16 mouse cellular contexts compared by ENCODE assay signal in genomic region chr4:13266419-13266818, GRCm38 (mm10).
A peak's percentile ranks its signal among the peaks of the same experiment; 100 is the strongest.
DNase-seq lines count a peak whose midpoint lies in the region; ATAC-seq lines count a peak whose summit lies in the region.
"Had no signal": no experiment of that assay in that cellular context is flagged by ENCODE, and none has a peak within 500 bp of the region (broad histone marks: within the 10 kb centered on the region; RNA-seq: fewer than 3 reads in every experiment).

No protein-coding gene starts in this region.

- peaks cover 12% of the 10 kb centered on the region for H3K4me1 ChIP-seq in forebrain, embryonic 14.5 days (ENCODE audit: control insufficient read depth, insufficient read depth, low read length)
- H3K4me1 ChIP-seq in forebrain, embryonic 12.5 days: peaks cover 6% of the 10 kb centered on the region; the same call in 1 of the 2 replicates
- H3K4me1 ChIP-seq in heart, embryonic 16.5 days (ENCODE audit: control insufficient read depth, insufficient read depth, low read length): peaks cover 30% of the 10 kb centered on the region
- 0 out of 2 replicates have a peak, but pooled peaks cover 3% of the 10 kb centered on the region for H3K4me1 ChIP-seq in intestine, embryonic 15.5 days (replicated peaks)
- H3K4me1 ChIP-seq: hindbrain, embryonic 15.5 days; liver, embryonic 15.5 days had no signal

- no peak overlapping the region for H3K27ac ChIP-seq in forebrain, embryonic 14.5 days (ENCODE audit: low read depth, low read length)
- H3K27ac ChIP-seq in forebrain, embryonic 12.5 days: no peak overlapping the region
- peak overlapping the region; percentile 55 for H3K27ac ChIP-seq in heart, embryonic 16.5 days (ENCODE audit: low read length)
- no peak overlapping the region for H3K27ac ChIP-seq in intestine, embryonic 15.5 days
- H3K27ac ChIP-seq: hindbrain, embryonic 15.5 days; kidney, postnatal 0 days; limb, embryonic 13.5 days; liver, embryonic 15.5 days; macrophage; midbrain, embryonic 10.5 days; stomach, postnatal 0 days had no signal

- peak; percentile 49 for DNase-seq in forebrain, embryonic 14.5 days (ENCODE audit: low spot score)
- no peak for DNase-seq in heart, postnatal 4 days
- peak; percentile 54 for DNase-seq in brain, adult 2 months (ENCODE audit: low read depth, low spot score)
- DNase-seq in cerebellum, postnatal 14 days: peak; percentile 61 to 78
- DNase-seq in right cerebral cortex, postnatal 36 days (ENCODE audit: low spot score in 2 of 2): no peak
- DNase-seq: B cell, adult 2 months had no signal

- peak; percentile 40; the same call in 1 of the 2 replicates for ATAC-seq in forebrain, embryonic 14.5 days
- no peak for ATAC-seq in forebrain, embryonic 12.5 days (ENCODE audit: low FRiP score)
- ATAC-seq in heart, embryonic 16.5 days (replicated peaks; ENCODE audit: extremely low read depth, insufficient read depth, low FRiP score): no peak
- no peak for ATAC-seq in intestine, embryonic 15.5 days

- no peaks in the 10 kb centered on the region for H3K9me3 ChIP-seq in forebrain, embryonic 14.5 days (replicated peaks; ENCODE audit: control insufficient read depth, low read length)
- no peaks in the 10 kb centered on the region for H3K9me3 ChIP-seq in forebrain, embryonic 12.5 days
- no peaks in the 10 kb centered on the region for H3K9me3 ChIP-seq in heart, embryonic 16.5 days (replicated peaks; ENCODE audit: control insufficient read depth, low read length)
- no peaks in the 10 kb centered on the region for H3K9me3 ChIP-seq in intestine, embryonic 15.5 days
- H3K9me3 ChIP-seq: hindbrain, embryonic 15.5 days; limb, embryonic 13.5 days; liver, embryonic 15.5 days; midbrain, embryonic 10.5 days had no signal

- H3K27me3 ChIP-seq in forebrain, embryonic 14.5 days (replicated peaks; ENCODE audit: control insufficient read depth, insufficient read depth, low read length): no peaks in the 10 kb centered on the region
- no peaks in the 10 kb centered on the region for H3K27me3 ChIP-seq in forebrain, embryonic 12.5 days
- no peaks in the 10 kb centered on the region for H3K27me3 ChIP-seq in heart, embryonic 16.5 days (ENCODE audit: control insufficient read depth, insufficient read depth, low read length)
- no peaks in the 10 kb centered on the region for H3K27me3 ChIP-seq in intestine, embryonic 15.5 days (replicated peaks)
- H3K27me3 ChIP-seq: hindbrain, embryonic 15.5 days; limb, embryonic 13.5 days; liver, embryonic 15.5 days had no signal

- no peak overlapping the region for H3K4me3 ChIP-seq in forebrain, embryonic 14.5 days (ENCODE audit: low read depth, low read length)
- H3K4me3 ChIP-seq in forebrain, embryonic 12.5 days (replicated peaks): no peak overlapping the region
- no peak overlapping the region for H3K4me3 ChIP-seq in heart, embryonic 16.5 days (ENCODE audit: low read length)
- no peak overlapping the region for H3K4me3 ChIP-seq in intestine, embryonic 15.5 days (replicated peaks)
- H3K4me3 ChIP-seq: hindbrain, embryonic 15.5 days; limb, embryonic 13.5 days; liver, embryonic 15.5 days; midbrain, embryonic 10.5 days had no signal

- H3K36me3 ChIP-seq in forebrain, embryonic 14.5 days (ENCODE audit: control insufficient read depth, insufficient read depth, low read length): no peaks in the 10 kb centered on the region
- H3K36me3 ChIP-seq in forebrain, embryonic 12.5 days (replicated peaks): no peaks in the 10 kb centered on the region
- no peaks in the 10 kb centered on the region for H3K36me3 ChIP-seq in heart, embryonic 16.5 days (ENCODE audit: control insufficient read depth, insufficient read depth)
- H3K36me3 ChIP-seq in intestine, embryonic 15.5 days: no peaks in the 10 kb centered on the region
- H3K36me3 ChIP-seq: hindbrain, embryonic 15.5 days; limb, embryonic 13.5 days; liver, embryonic 15.5 days; midbrain, embryonic 10.5 days had no signal

- H3K9ac ChIP-seq in forebrain, embryonic 14.5 days (ENCODE audit: low read length): no peak overlapping the region
- H3K9ac ChIP-seq in forebrain, embryonic 12.5 days: no peak overlapping the region
- H3K9ac ChIP-seq in heart, embryonic 16.5 days (ENCODE audit: low read length): no peak overlapping the region
- H3K9ac ChIP-seq in intestine, embryonic 15.5 days: no peak overlapping the region
- H3K9ac ChIP-seq: hindbrain, embryonic 15.5 days; limb, embryonic 13.5 days; liver, embryonic 15.5 days had no signal

- H3K4me2 ChIP-seq in forebrain, embryonic 14.5 days (ENCODE audit: low read length): no peak overlapping the region
- no peak overlapping the region for H3K4me2 ChIP-seq in forebrain, embryonic 12.5 days
- no peak overlapping the region for H3K4me2 ChIP-seq in heart, embryonic 16.5 days (ENCODE audit: low read depth, low read length)
- no peak overlapping the region for H3K4me2 ChIP-seq in intestine, embryonic 15.5 days (replicated peaks)
- H3K4me2 ChIP-seq: hindbrain, embryonic 15.5 days; limb, embryonic 13.5 days; liver, embryonic 15.5 days had no signal

Comparison
In these comparisons a context has a peak if more than half of its experiments do, and no peak if none do; other contexts are left out.
1. DNase-seq: peak in forebrain, embryonic 14.5 days (single experiment), brain, adult 2 months (single experiment) and cerebellum, postnatal 14 days (2 of 2); none in heart, postnatal 4 days (single experiment) and right cerebral cortex, postnatal 36 days (0 of 2).